Mouse (Mus musculus) neural tube, embryonic 14.5 days (tissue): ENCODE measurements at regions not wholly inside any gene's neighbourhood (a gene's known extent, or its start where the extent isn't known, plus 50 kb on each side); places are given as distances from the start of the nearest gene placed in this dataset.

ENCODE experiments used
- ATAC-seq: fragments of 200-750 bp; cut with Nextera tagmentation; 2 replicates; pipeline ENCODE4 v1.8.0; 2017; ENCODE audit warnings: low read depth, mild to moderate bottlenecking, moderate TSS enrichment, moderate library complexity
- H3K27ac ChIP-seq: fragments of 300-500 bp; sonication (generic); 2 replicates; pipeline ENCODE4 v1.5.1; 2014; ENCODE audit warnings: low read depth, mild to moderate bottlenecking, control low read depth, low read length, moderate library complexity, mixed read lengths
- H3K27me3 ChIP-seq: fragments of 300-500 bp; sonication (generic); 2 replicates; pipeline ENCODE4 v1.6.1; 2014; ENCODE audit warnings: low read length; ENCODE audit not compliant: control insufficient read depth, insufficient read depth
- H3K36me3 ChIP-seq: fragments of 300-500 bp; sonication (generic); 2 replicates; pipeline ENCODE4 v1.6.1; 2014; ENCODE audit warnings: low read length, mixed read lengths; ENCODE audit not compliant: control insufficient read depth, insufficient read depth
- H3K4me1 ChIP-seq: fragments of 300-500 bp; sonication (generic); 2 replicates; pipeline ENCODE4 v1.6.1; 2014; ENCODE audit warnings: low read length; ENCODE audit not compliant: control insufficient read depth, insufficient read depth
- H3K4me2 ChIP-seq: fragments of 300-500 bp; sonication (generic); 2 replicates; pipeline ENCODE4 v1.6.1; 2014; ENCODE audit warnings: mild to moderate bottlenecking, low read depth, low read length, control low read depth
- H3K4me3 ChIP-seq: fragments of 300-500 bp; sonication (generic); 2 replicates; pipeline ENCODE4 v1.5.1; 2014; ENCODE audit warnings: low read depth, low read length, control low read depth, mixed read lengths
- H3K9ac ChIP-seq: fragments of 300-500 bp; sonication (generic); replicated peaks from 2 replicates; pipeline ENCODE4 v1.6.1; 2014; ENCODE audit warnings: low read depth, mild to moderate bottlenecking, control low read depth, low read length, mixed read lengths
- H3K9me3 ChIP-seq: fragments of 300-500 bp; sonication (generic); 2 replicates; pipeline ENCODE4 v1.6.1; 2016; ENCODE audit warnings: low read length; ENCODE audit not compliant: control insufficient read depth
- WGBS: fragments of 180-500 bp; shearing (Covaris S2); extraction: QIAGEN DNeasy Blood & Tissue Kit; methylation state at CpG from one replicate; pipeline ENCODE4 v1.1.7; 2014; 5-methylcytosine and 5-hydroxymethylcytosine counted together

- H3K27ac ChIP-seq: no peak overlapping the region
- H3K36me3 ChIP-seq: no peaks in the 10 kb centered on the region
- H3K4me2 ChIP-seq: no peak overlapping the region
- H3K9me3 ChIP-seq: no peaks in the 10 kb centered on the region
- WGBS: 73% methylated on average over 5 of the region's 5 CpGs
- no peak overlapping the region for H3K9ac ChIP-seq
- no peak overlapping the region for H3K4me3 ChIP-seq
- no peaks in the 10 kb centered on the region for H3K27me3 ChIP-seq
- H3K4me1 ChIP-seq: no peaks in the 10 kb centered on the region
- ATAC-seq: no peak
Measured at GRCm38 (mm10) chr9:32019786-32020185, 96.2 kb upstream of the Arhgap32 start.

- Histone ChIP-seq H3K9me3 (no peaks in the 10 kb centered on the region), H3K9ac (no peak overlapping the region), H3K4me1 (no peaks in the 10 kb centered on the region), H3K27ac (no peak overlapping the region), H3K27me3 (no peaks in the 10 kb centered on the region), H3K4me3 (no peak overlapping the region), H3K36me3 (no peaks in the 10 kb centered on the region), H3K4me2 (no peak overlapping the region)
- WGBS: 37% methylated on average over 13 of the region's 13 CpGs
- no peak for ATAC-seq
Measured at GRCm38 (mm10) chr9:32020942-32021731, 94.8 kb upstream of the Arhgap32 start.

GRCm38 (mm10) chr9:32021755-32022154, 94.2 kb upstream of the Arhgap32 start:
- no peak for ATAC-seq
- H3K4me1 ChIP-seq: no peaks in the 10 kb centered on the region
- H3K4me3 ChIP-seq: no peak overlapping the region
- no peak overlapping the region for H3K4me2 ChIP-seq
- no peak overlapping the region for H3K9ac ChIP-seq
- H3K36me3 ChIP-seq: no peaks in the 10 kb centered on the region
- H3K27me3 ChIP-seq: no peaks in the 10 kb centered on the region
- no peak overlapping the region for H3K27ac ChIP-seq
- no peaks in the 10 kb centered on the region for H3K9me3 ChIP-seq
- WGBS: 50% methylated on average over 3 of the region's 3 CpGs

GRCm38 (mm10) chr9:32022996-32023395, 92.9 kb upstream of the Arhgap32 start:
- H3K4me3 ChIP-seq: no peak overlapping the region
- H3K9ac ChIP-seq: no peak overlapping the region
- H3K27ac ChIP-seq: no peak overlapping the region
- no peak overlapping the region for H3K4me2 ChIP-seq
- no peaks in the 10 kb centered on the region for H3K36me3 ChIP-seq
- WGBS: 94% methylated on average over 10 of the region's 10 CpGs
- H3K4me1 ChIP-seq: no peaks in the 10 kb centered on the region
- no peaks in the 10 kb centered on the region for H3K27me3 ChIP-seq
- H3K9me3 ChIP-seq: no peaks in the 10 kb centered on the region
- ATAC-seq: no peak

- H3K9ac ChIP-seq: no peak overlapping the region
- H3K4me2 ChIP-seq: no peak overlapping the region
- no peaks in the 10 kb centered on the region for H3K9me3 ChIP-seq
- no peak overlapping the region for H3K4me3 ChIP-seq
- H3K27me3 ChIP-seq: no peaks in the 10 kb centered on the region
- H3K27ac ChIP-seq: no peak overlapping the region
- ATAC-seq: no peak
- H3K36me3 ChIP-seq: no peaks in the 10 kb centered on the region
- WGBS: 15% methylated on average over 5 of the region's 5 CpGs
- no peaks in the 10 kb centered on the region for H3K4me1 ChIP-seq
Measured at GRCm38 (mm10) chr9:32024767-32025166, 91.2 kb upstream of the Arhgap32 start.

GRCm38 (mm10) chr9:32027962-32028361, 88.0 kb upstream of the Arhgap32 start:
- 24% methylated on average over 8 of the region's 8 CpGs for WGBS
- H3K27ac ChIP-seq: no peak overlapping the region
- H3K4me2 ChIP-seq: no peak overlapping the region
- no peak overlapping the region for H3K9ac ChIP-seq
- no peaks in the 10 kb centered on the region for H3K27me3 ChIP-seq
- no peak overlapping the region for H3K4me3 ChIP-seq
- H3K36me3 ChIP-seq: no peaks in the 10 kb centered on the region
- no peaks in the 10 kb centered on the region for H3K9me3 ChIP-seq
- H3K4me1 ChIP-seq: no peaks in the 10 kb centered on the region
- no peak for ATAC-seq

- no peak for ATAC-seq
- 87% methylated on average over 1 of the region's 1 CpGs for WGBS
Measured at GRCm38 (mm10) chr9:32029001-32029400, 86.9 kb upstream of the Arhgap32 start.

GRCm38 (mm10) chr9:32029786-32030185, 86.2 kb upstream of the Arhgap32 start:
- Histone ChIP-seq H3K36me3 (no peaks in the 10 kb centered on the region), H3K4me3 (no peak overlapping the region), H3K4me1 (peaks cover 10% of the 10 kb centered on the region), H3K9ac (no peak overlapping the region), H3K9me3 (no peaks in the 10 kb centered on the region), H3K4me2 (no peak overlapping the region), H3K27ac (no peak overlapping the region), H3K27me3 (no peaks in the 10 kb centered on the region)
- 55% methylated on average over 2 of the region's 2 CpGs for WGBS
- no peak for ATAC-seq

More at GRCm38 (mm10) chr9:32029001-32029400, 86.9 kb upstream of the Arhgap32 start:
- Histone ChIP-seq H3K4me2 (no peak overlapping the region), H3K27me3 (no peaks in the 10 kb centered on the region), H3K27ac (no peak overlapping the region), H3K9me3 (no peaks in the 10 kb centered on the region), H3K9ac (no peak overlapping the region), H3K4me1 (peaks cover 4% of the 10 kb centered on the region), H3K4me3 (no peak overlapping the region), H3K36me3 (no peaks in the 10 kb centered on the region)

- WGBS: 91% methylated on average over 7 of the region's 7 CpGs
- H3K36me3 ChIP-seq: no peaks in the 10 kb centered on the region
- no peak for ATAC-seq
- H3K4me1 ChIP-seq: peaks cover 10% of the 10 kb centered on the region
- H3K9me3 ChIP-seq: no peaks in the 10 kb centered on the region
- no peaks in the 10 kb centered on the region for H3K27me3 ChIP-seq
- no peak overlapping the region for H3K4me3 ChIP-seq
- H3K27ac ChIP-seq: no peak overlapping the region
- H3K4me2 ChIP-seq: no peak overlapping the region
- no peak overlapping the region for H3K9ac ChIP-seq
Measured at GRCm38 (mm10) chr9:32030203-32030602, 85.7 kb upstream of the Arhgap32 start.
